Mouse (Mus musculus): ENCODE measurements around the gene Hs3st6. TPM values are rescaled to one million over a fixed set of nuclear protein-coding genes. Genes with fewer than 3 reads are reported as not detected.
"Not testable (repeated sequence)": the region's sequence is repeated elsewhere in the genome, so short reads cannot be mapped to it uniquely, and the experiment has no call there.

Hs3st6 gene
- under 1 TPM in 1 of 2 experiments, not detected in 1; 0.33 TPM for total RNA-seq (2021)
- long read RNA-seq, experiment 1: 0 reads
- long read RNA-seq, experiment 2: 0 reads

- no peak for DNase-seq
Observed at GRCm38 (mm10) chr17:24752415-24753394, at the start of gene Hs3st6. Gene Hs3st6 (plus strand): TSS chr17:24752988.

GRCm38 (mm10) chr17:24705821-24706220 lies 47.0 kb upstream of the Hs3st6 start:
- no peak for DNase-seq

GRCm38 (mm10) chr17:24706982-24707800 lies 45.6 kb upstream of the Hs3st6 start, which contains the start of gene Tbl3:
Gene Tbl3 (minus strand): TSS chr17:24707660.
- peak; percentile 94 to 97 for DNase-seq

GRCm38 (mm10) chr17:24707801-24708425 lies 44.9 kb upstream of the Hs3st6 start:
- no peak for DNase-seq

- DNase-seq: no peak
Observed at GRCm38 (mm10) chr17:24708646-24709045, 44.1 kb upstream of the Hs3st6 start.

GRCm38 (mm10) chr17:24715556-24715955 lies 37.2 kb upstream of the Hs3st6 start:
- no peak for DNase-seq

- no peak for DNase-seq
Observed at GRCm38 (mm10) chr17:24716166-24716682, 36.6 kb upstream of the Hs3st6 start.

GRCm38 (mm10) chr17:24717943-24718342 lies 34.8 kb upstream of the Hs3st6 start, which contains the start of the genes Rnf151 and Rps2:
Gene Rnf151 (minus strand): TSS chr17:24718063.
Gene Rps2 (plus strand): TSS chr17:24718116.
- no peak for DNase-seq

GRCm38 (mm10) chr17:24718938-24719337 lies 33.9 kb upstream of the Hs3st6 start:
- DNase-seq: not testable (repeated sequence)

- DNase-seq: peak; percentile 97 to 99
Observed at GRCm38 (mm10) chr17:24719494-24720222, 33.1 kb upstream of the Hs3st6 start.

GRCm38 (mm10) chr17:24720616-24721015 lies 32.2 kb upstream of the Hs3st6 start:
- not testable (repeated sequence) for DNase-seq

GRCm38 (mm10) chr17:24721383-24721955 lies 31.3 kb upstream of the Hs3st6 start:
- DNase-seq: not testable (repeated sequence)

GRCm38 (mm10) chr17:24722220-24722924 lies 30.4 kb upstream of the Hs3st6 start:
- no peak for DNase-seq

- DNase-seq: no peak
Observed at GRCm38 (mm10) chr17:24723122-24723880, 29.5 kb upstream of the Hs3st6 start.

- no peak for DNase-seq
Observed at GRCm38 (mm10) chr17:24723881-24724180, 29.0 kb upstream of the Hs3st6 start.

- peak; percentile 96 to 98 for DNase-seq
Observed at GRCm38 (mm10) chr17:24724184-24724583, 28.6 kb upstream of the Hs3st6 start, which contains the start of gene Ndufb10. Gene Ndufb10 (minus strand): TSS chr17:24724478.

- DNase-seq: no peak
Observed at GRCm38 (mm10) chr17:24725637-24726390, 27.0 kb upstream of the Hs3st6 start.

GRCm38 (mm10) chr17:24727618-24728017 lies 25.2 kb upstream of the Hs3st6 start, which contains the start of gene Rpl3l:
Gene Rpl3l (plus strand): TSS chr17:24727820.
- peak; percentile 66 to 75 for DNase-seq

All from heart, adult 18-20 months (tissue).